Mouse (Mus musculus) adrenal gland, adult 8-10 months (tissue): Measurements from ENCODE around the gene Fam20b. TPM values are rescaled to one million over a fixed set of nuclear protein-coding genes. Genes with fewer than 3 reads are reported as not detected.

Source experiments
- DNase-seq: peaks from one replicate; pipeline ENCODE4 v3.0.0; 2022
- total RNA-seq, 4 experiments: library from RNA; stranded (reverse); gene quantifications; 2 replicates each; pipeline ENCODE4 v1.2.4; 2022

Gene Fam20b
- total RNA-seq, 4 experiments from 2014 or later, result 56.3 to 71.2 (median 61.2) TPM

- DNase-seq, result no peak
Observed at GRCm38 (mm10) chr1:156630965-156631364, 87.9 kb downstream of the Fam20b start.

GRCm38 (mm10) chr1:156629984-156630383, 88.9 kb downstream of the Fam20b start:
- DNase-seq, result no peak

Other genes starting within 250 kb of the Fam20b start
- 1,000 to 10,000 TPM; 1,258 to 1,560 (median 1,464) TPM for gene Soat1, start 244.8 kb downstream of the Fam20b start, total RNA-seq
- 10 to 100 TPM; 28.0 to 44.6 (median 34.7) TPM for gene Gm10031, start 195.1 kb downstream of the Fam20b start, total RNA-seq
- 10 to 100 TPM; 22.1 to 35.7 (median 29.2) TPM for gene Abl2, start 160.3 kb downstream of the Fam20b start, total RNA-seq
- 10 to 100 TPM; 17.9 to 27.9 (median 24.4) TPM for gene Tor3a, start 44.7 kb downstream of the Fam20b start, total RNA-seq
- 1 to 10 TPM; 3.4 to 8.5 (median 5.8) TPM for gene Angptl1, start 119.5 kb upstream of the Fam20b start, total RNA-seq
- gene Ralgps2, start 220.5 kb upstream of the Fam20b start, total RNA-seq, result 10 to 100 TPM; 23.3 to 31.0 (median 29.4) TPM